Mouse (Mus musculus): Measurements from ENCODE around the gene Akap6. TPM values are rescaled to one million over a fixed set of nuclear protein-coding genes. Genes with fewer than 3 reads are reported as not detected.

The Akap6 gene
- polyA plus RNA-seq (2015; fragmentation: Illumina TruSeq; extraction: RNeasy Lipid Tissue Mini Kit (QIAGEN cat#74804); ENCODE audit: insufficient read depth, low replicate concordance): 0.19 TPM

GRCm38 (mm10) chr12:52699146-52699545 lies at the start of gene Akap6:
Gene Akap6 (plus strand): TSS chr12:52699383.

Other genes with a start within 250 kb of the Akap6 start
- gene Arhgap5, start 195.4 kb upstream of the Akap6 start, polyA plus RNA-seq (2015; fragmentation: Illumina TruSeq; extraction: RNeasy Lipid Tissue Mini Kit (QIAGEN cat#74804); ENCODE audit: insufficient read depth, low replicate concordance): 26.6 TPM

Data from spleen, adult 10 weeks (tissue).